ENCODE assay signal across 9 mouse cellular contexts in genomic region chr4:41683303-41683702, GRCm38 (mm10). TPM values are rescaled to one million over a fixed set of nuclear protein-coding genes. Genes with fewer than 3 reads are reported as not detected.
DNase-seq lines count a peak whose midpoint lies in the region; ATAC-seq lines count a peak whose summit lies in the region.
"Not testable (repeated sequence)": the region's sequence is repeated elsewhere in the genome, so short reads cannot be mapped to it uniquely, and the experiment has no call there.
"Had no signal": no experiment of that assay in that cellular context is flagged by ENCODE, and none has a peak within 500 bp of the region (broad histone marks: within the 10 kb centered on the region; RNA-seq: fewer than 3 reads in every experiment).

No protein-coding gene starts in this region.

- H3K4me2 ChIP-seq in embryonic facial prominence, embryonic 15.5 days (replicated peaks) = peak overlapping the region; percentile 41
- H3K4me2 ChIP-seq in intestine, embryonic 16.5 days (ENCODE audit: low read depth, low read length) = not testable (repeated sequence)
- H3K4me2 ChIP-seq in limb, embryonic 12.5 days = peak overlapping the region; percentile 47
- H3K4me2 ChIP-seq in neural tube, embryonic 13.5 days = peak overlapping the region; percentile 47

- H3K36me3 ChIP-seq in embryonic facial prominence, embryonic 15.5 days; intestine, embryonic 16.5 days (ENCODE audit: control insufficient read depth, insufficient read depth, low read length); limb, embryonic 12.5 days; neural tube, embryonic 13.5 days: not testable (repeated sequence)
- H3K36me3 ChIP-seq in hindbrain, embryonic 10.5 days = peaks cover 51% of the 10 kb centered on the region
- peaks cover 48% of the 10 kb centered on the region for H3K36me3 ChIP-seq in midbrain, embryonic 10.5 days

- not testable (repeated sequence) for H3K27ac ChIP-seq in embryonic facial prominence, embryonic 15.5 days (replicated peaks); intestine, embryonic 16.5 days (ENCODE audit: low read length); limb, embryonic 12.5 days
- H3K27ac ChIP-seq in hindbrain, embryonic 10.5 days = peak overlapping the region; percentile 88
- H3K27ac ChIP-seq in midbrain, embryonic 10.5 days (replicated peaks) = peak overlapping the region; percentile 85
- peak overlapping the region; percentile 77; the same call in 1 of the 2 replicates for H3K27ac ChIP-seq in neural tube, embryonic 13.5 days (replicated peaks)

- peak; percentile 2 for DNase-seq in gastrocnemius, postnatal 14 days
- not testable (repeated sequence) for DNase-seq in hindbrain, embryonic 10.5 days (ENCODE audit: low spot score)
- peak; percentile 41 for DNase-seq in midbrain, embryonic 10.5 days (ENCODE audit: low spot score)

- intact Hi-C loops in gastrocnemius, postnatal 14 days (cut with DNase I; ENCODE audit: low total_unique reads) = not testable (repeated sequence)

- not testable (repeated sequence) for H3K27me3 ChIP-seq in embryonic facial prominence, embryonic 15.5 days; hindbrain, embryonic 10.5 days (ENCODE audit: insufficient read depth, poor library complexity, severe bottlenecking); intestine, embryonic 16.5 days (replicated peaks; ENCODE audit: control insufficient read depth, insufficient read depth, low read length); midbrain, embryonic 10.5 days (ENCODE audit: low read depth, poor library complexity, severe bottlenecking); neural tube, embryonic 13.5 days
- H3K27me3 ChIP-seq in limb, embryonic 12.5 days = peaks cover 68% of the 10 kb centered on the region

- not testable (repeated sequence) for H3K9ac ChIP-seq in embryonic facial prominence, embryonic 15.5 days; intestine, embryonic 16.5 days (ENCODE audit: low read depth, low read length); limb, embryonic 12.5 days (replicated peaks); neural tube, embryonic 13.5 days

- peak; percentile 30; the same call in 1 of the 2 replicates for ATAC-seq in embryonic facial prominence, embryonic 15.5 days (ENCODE audit: insufficient number of reproducible peaks, low FRiP score, low TSS enrichment, low read depth)
- peak; percentile 58 for ATAC-seq in intestine, embryonic 16.5 days
- ATAC-seq in limb, embryonic 12.5 days (ENCODE audit: insufficient number of reproducible peaks, insufficient read depth, low FRiP score, low TSS enrichment, low read depth) = not testable (repeated sequence)
- ATAC-seq in neural tube, embryonic 13.5 days (ENCODE audit: low read depth) = peak; percentile 17

- H3K4me1 ChIP-seq in embryonic facial prominence, embryonic 15.5 days = peaks cover 40% of the 10 kb centered on the region
- peaks cover 67% of the 10 kb centered on the region for H3K4me1 ChIP-seq in hindbrain, embryonic 10.5 days (replicated peaks)
- H3K4me1 ChIP-seq in intestine, embryonic 16.5 days (ENCODE audit: control insufficient read depth, insufficient read depth, low read length) = peaks cover 29% of the 10 kb centered on the region
- H3K4me1 ChIP-seq in limb, embryonic 12.5 days (replicated peaks) = peaks cover 21% of the 10 kb centered on the region
- H3K4me1 ChIP-seq in midbrain, embryonic 10.5 days = peaks cover 79% of the 10 kb centered on the region
- peaks cover 53% of the 10 kb centered on the region for H3K4me1 ChIP-seq in neural tube, embryonic 13.5 days (replicated peaks)

- not testable (repeated sequence) for H3K9me3 ChIP-seq in embryonic facial prominence, embryonic 15.5 days (replicated peaks); hindbrain, embryonic 10.5 days; intestine, embryonic 16.5 days (ENCODE audit: control insufficient read depth, low read length); limb, embryonic 12.5 days; midbrain, embryonic 10.5 days (replicated peaks); neural tube, embryonic 13.5 days

- WGBS in embryonic facial prominence, embryonic 15.5 days = 2% methylated on average over 19 of the region's 27 CpGs
- 0% methylated on average over 1 of the region's 27 CpGs for WGBS in hindbrain, embryonic 10.5 days
- 7% methylated on average over 5 of the region's 27 CpGs for WGBS in intestine, embryonic 16.5 days
- 0% methylated on average over 2 of the region's 27 CpGs for WGBS in limb, embryonic 12.5 days
- 0% methylated on average over 8 of the region's 27 CpGs for WGBS in midbrain, embryonic 10.5 days
- 3% methylated on average over 15 of the region's 27 CpGs for WGBS in neural tube, embryonic 13.5 days

- H3K4me3 ChIP-seq in embryonic facial prominence, embryonic 15.5 days (replicated peaks) = peak overlapping the region; percentile 25; the same call in 1 of the 2 replicates
- H3K4me3 ChIP-seq in hindbrain, embryonic 10.5 days = peak overlapping the region; percentile 43
- H3K4me3 ChIP-seq in intestine, embryonic 16.5 days (ENCODE audit: low read length) = 0 out of 2 replicates have a peak overlapping the region, but pooled peaks have one; percentile 16
- H3K4me3 ChIP-seq in limb, embryonic 12.5 days (replicated peaks) = peak overlapping the region; percentile 27; the same call in 1 of the 2 replicates
- peak overlapping the region; percentile 46 for H3K4me3 ChIP-seq in midbrain, embryonic 10.5 days
- peak overlapping the region; percentile 21 for H3K4me3 ChIP-seq in neural tube, embryonic 13.5 days

RNA-seq across cellular contexts. Expression of gene Cntfr, which starts 13.6 kb away (rescaled TPM):
- polyA plus RNA-seq in embryonic facial prominence, embryonic 15.5 days (2015; fragmentation: Nextera tagmentation; extraction: Ambion mirVana) = 16.2 and 19.0 TPM in 2 replicates
- total RNA-seq in gastrocnemius, postnatal 14 days (2021) = 10 to 100 TPM; 15.3 to 38.0 TPM
- 29.7 and 51.6 TPM in 2 replicates for polyA plus RNA-seq in hindbrain, embryonic 10.5 days (2016; fragmentation: Nextera tagmentation; extraction: Ambion mirVana)
- polyA plus RNA-seq in intestine, embryonic 16.5 days (2015; fragmentation: Nextera tagmentation; extraction: Ambion mirVana) = 5.5 and 5.6 TPM in 2 replicates
- polyA plus RNA-seq in limb, embryonic 12.5 days (2016; fragmentation: Nextera tagmentation; extraction: Ambion mirVana) = 4.7 and 5.5 TPM in 2 replicates
- 27.1 and 35.8 TPM in 2 replicates for polyA plus RNA-seq in midbrain, embryonic 10.5 days (2016; fragmentation: Nextera tagmentation; extraction: Ambion mirVana)
- 28.9 and 29.7 TPM in 2 replicates for polyA plus RNA-seq in neural tube, embryonic 13.5 days (2015; fragmentation: Nextera tagmentation; extraction: Ambion mirVana)
- polyA plus RNA-seq: activated CD4-positive, CD25-positive, alpha-beta regulatory T cell, adult 4 months; CD4-positive, CD25-positive, alpha-beta regulatory T cell, adult 4 months had no signal

RNA-seq across cellular contexts. Expression of gene Il11ra1, which starts 16.5 kb away (rescaled TPM):
- 407 and 429 TPM in 2 replicates for polyA plus RNA-seq in embryonic facial prominence, embryonic 15.5 days (2015; fragmentation: Nextera tagmentation; extraction: Ambion mirVana)
- total RNA-seq in gastrocnemius, postnatal 14 days (2021) = 10 to 100 TPM; 49.3 to 56.9 TPM
- 84.3 and 91.4 TPM in 2 replicates for polyA plus RNA-seq in hindbrain, embryonic 10.5 days (2016; fragmentation: Nextera tagmentation; extraction: Ambion mirVana)
- 113 and 125 TPM in 2 replicates for polyA plus RNA-seq in intestine, embryonic 16.5 days (2015; fragmentation: Nextera tagmentation; extraction: Ambion mirVana)
- 296 and 302 TPM in 2 replicates for polyA plus RNA-seq in limb, embryonic 12.5 days (2016; fragmentation: Nextera tagmentation; extraction: Ambion mirVana)
- 69.0 TPM in 2 replicates for polyA plus RNA-seq in midbrain, embryonic 10.5 days (2016; fragmentation: Nextera tagmentation; extraction: Ambion mirVana)
- polyA plus RNA-seq in neural tube, embryonic 13.5 days (2015; fragmentation: Nextera tagmentation; extraction: Ambion mirVana) = 53.6 and 60.2 TPM in 2 replicates

RNA-seq across cellular contexts. Expression of gene Rpp25l, which starts 30.0 kb away (rescaled TPM):
- 70.0 and 79.8 TPM in 2 replicates for polyA plus RNA-seq in embryonic facial prominence, embryonic 15.5 days (2015; fragmentation: Nextera tagmentation; extraction: Ambion mirVana)
- 10 to 100 TPM; 40.3 to 49.9 TPM for total RNA-seq in gastrocnemius, postnatal 14 days (2021)
- polyA plus RNA-seq in hindbrain, embryonic 10.5 days (2016; fragmentation: Nextera tagmentation; extraction: Ambion mirVana) = 89.7 and 96.6 TPM in 2 replicates
- 57.5 and 64.9 TPM in 2 replicates for polyA plus RNA-seq in intestine, embryonic 16.5 days (2015; fragmentation: Nextera tagmentation; extraction: Ambion mirVana)
- polyA plus RNA-seq in limb, embryonic 12.5 days (2016; fragmentation: Nextera tagmentation; extraction: Ambion mirVana) = 82.9 and 84.6 TPM in 2 replicates
- polyA plus RNA-seq in midbrain, embryonic 10.5 days (2016; fragmentation: Nextera tagmentation; extraction: Ambion mirVana) = 86.4 and 91.5 TPM in 2 replicates
- 62.6 and 63.4 TPM in 2 replicates for polyA plus RNA-seq in neural tube, embryonic 13.5 days (2015; fragmentation: Nextera tagmentation; extraction: Ambion mirVana)

RNA-seq across cellular contexts. Expression of gene Dctn3, which starts 39.7 kb away (rescaled TPM):
- 139 and 146 TPM in 2 replicates for polyA plus RNA-seq in embryonic facial prominence, embryonic 15.5 days (2015; fragmentation: Nextera tagmentation; extraction: Ambion mirVana)
- total RNA-seq in gastrocnemius, postnatal 14 days (2021) = 10 to 100 TPM; 39.6 to 44.8 TPM
- 171 and 232 TPM in 2 replicates for polyA plus RNA-seq in hindbrain, embryonic 10.5 days (2016; fragmentation: Nextera tagmentation; extraction: Ambion mirVana)
- 136 and 143 TPM in 2 replicates for polyA plus RNA-seq in intestine, embryonic 16.5 days (2015; fragmentation: Nextera tagmentation; extraction: Ambion mirVana)
- polyA plus RNA-seq in limb, embryonic 12.5 days (2016; fragmentation: Nextera tagmentation; extraction: Ambion mirVana) = 103 and 104 TPM in 2 replicates
- 150 and 167 TPM in 2 replicates for polyA plus RNA-seq in midbrain, embryonic 10.5 days (2016; fragmentation: Nextera tagmentation; extraction: Ambion mirVana)
- 278 and 317 TPM in 2 replicates for polyA plus RNA-seq in neural tube, embryonic 13.5 days (2015; fragmentation: Nextera tagmentation; extraction: Ambion mirVana)

RNA-seq across cellular contexts. Expression of gene Enho, which starts 43.2 kb away (rescaled TPM):
- 23.8 and 27.3 TPM in 2 replicates for polyA plus RNA-seq in embryonic facial prominence, embryonic 15.5 days (2015; fragmentation: Nextera tagmentation; extraction: Ambion mirVana)
- 1 to 10 TPM; 6.7 to 9.9 TPM for total RNA-seq in gastrocnemius, postnatal 14 days (2021)
- polyA plus RNA-seq in hindbrain, embryonic 10.5 days (2016; fragmentation: Nextera tagmentation; extraction: Ambion mirVana) = 27.3 and 50.9 TPM in 2 replicates
- 7.6 and 8.7 TPM in 2 replicates for polyA plus RNA-seq in intestine, embryonic 16.5 days (2015; fragmentation: Nextera tagmentation; extraction: Ambion mirVana)
- 21.9 and 22.2 TPM in 2 replicates for polyA plus RNA-seq in limb, embryonic 12.5 days (2016; fragmentation: Nextera tagmentation; extraction: Ambion mirVana)
- 23.2 and 31.4 TPM in 2 replicates for polyA plus RNA-seq in midbrain, embryonic 10.5 days (2016; fragmentation: Nextera tagmentation; extraction: Ambion mirVana)
- polyA plus RNA-seq in neural tube, embryonic 13.5 days (2015; fragmentation: Nextera tagmentation; extraction: Ambion mirVana) = 79.3 and 81.9 TPM in 2 replicates
- polyA plus RNA-seq: activated CD4-positive, CD25-positive, alpha-beta regulatory T cell, adult 4 months; CD4-positive, CD25-positive, alpha-beta regulatory T cell, adult 4 months had no signal
